Mouse (Mus musculus) heart, adult 2 months (tissue): ENCODE measurements around the gene Fam204a. TPM values are rescaled to one million over a fixed set of nuclear protein-coding genes. Genes with fewer than 3 reads are reported as not detected.

Source experiments
- DNase-seq, 2 experiments: peaks; one replicate each; pipeline ENCODE4 v3.0.0; 2021
- H3K27ac ChIP-seq: fragments of 200-600 bp; 2 replicates; pipeline ENCODE4 v1.8.1; 2022
- H3K27me3 ChIP-seq: fragments of 200-500 bp; 2 replicates; pipeline ENCODE4 v1.6.1; 2012; ENCODE audit warnings: mild to moderate bottlenecking, low read length, inconsistent platforms, mixed read lengths; ENCODE audit not compliant: control insufficient read depth, insufficient read depth
- H3K36me3 ChIP-seq: fragments of 200-500 bp; 2 replicates; pipeline ENCODE4 v1.6.1; 2012; ENCODE audit warnings: low read length, inconsistent platforms; ENCODE audit not compliant: control insufficient read depth, insufficient read depth
- H3K4me1 ChIP-seq: fragments of 200-500 bp; 2 replicates; pipeline ENCODE4 v1.6.1; 2011; ENCODE audit warnings: low read length; ENCODE audit not compliant: control insufficient read depth, insufficient read depth
- H3K4me3 ChIP-seq: fragments of 200-600 bp; 2 replicates; pipeline ENCODE4 v1.8.1; 2022
- H3K79me2 ChIP-seq: fragments of 200-500 bp; replicated peaks from 2 replicates; pipeline ENCODE4 v1.6.1; 2012; ENCODE audit warnings: mild to moderate bottlenecking, inconsistent platforms, low read length, moderate library complexity, mixed read lengths; ENCODE audit not compliant: control insufficient read depth, insufficient read depth
- H3K9ac ChIP-seq: fragments of 200-500 bp; 2 replicates; pipeline ENCODE4 v1.6.1; 2012; ENCODE audit warnings: low read depth, mild to moderate bottlenecking, control low read depth, inconsistent platforms, low read length, mixed read lengths
- CTCF ChIP-seq: fragments of 200-600 bp; IDR thresholded peaks from 2 replicates; pipeline ENCODE4 v1.8.1; 2022; ENCODE audit warnings: antibody characterized with exemption, mild to moderate bottlenecking, moderate library complexity
- EP300 ChIP-seq: fragments of 200-500 bp; IDR thresholded peaks from 2 replicates; pipeline ENCODE4 v1.6.1; 2011; ENCODE audit warnings: low read depth, low read length, control low read depth; ENCODE audit not compliant: insufficient read depth
- POLR2A ChIP-seq: fragments of 200-500 bp; IDR thresholded peaks from 2 replicates; pipeline ENCODE4 v1.6.1; 2011; ENCODE audit warnings: mild to moderate bottlenecking, low read depth, low read length, control low read depth; ENCODE audit not compliant: insufficient read depth
- WGBS: fragments of 180-500 bp; shearing (Covaris S2); methylation state at CpG from one replicate; pipeline ENCODE4 v1.1.7; 2018; 5-methylcytosine and 5-hydroxymethylcytosine counted together
- intact Hi-C: fragments of 180-260 bp; cut with DNase I; formaldehyde crosslinking; loops from one replicate; pipeline ENCODE4 v1.15.1; 2025
- polyA plus RNA-seq: library from polyadenylated mRNA; depleted of rRNA; stranded (reverse); fragments of >200 nt; gene quantifications from 2 replicates; pipeline ENCODE4 v1.2.3, GENCODE M21; 2012
- total RNA-seq, 2 experiments: library from RNA; stranded (reverse); gene quantifications; 2 replicates each; pipeline ENCODE4 v1.2.3; 2021

Fam204a gene
- total and polyA plus RNA-seq, 3 experiments, result 3.5 to 24.4 (median 20.0) TPM

DNA sequence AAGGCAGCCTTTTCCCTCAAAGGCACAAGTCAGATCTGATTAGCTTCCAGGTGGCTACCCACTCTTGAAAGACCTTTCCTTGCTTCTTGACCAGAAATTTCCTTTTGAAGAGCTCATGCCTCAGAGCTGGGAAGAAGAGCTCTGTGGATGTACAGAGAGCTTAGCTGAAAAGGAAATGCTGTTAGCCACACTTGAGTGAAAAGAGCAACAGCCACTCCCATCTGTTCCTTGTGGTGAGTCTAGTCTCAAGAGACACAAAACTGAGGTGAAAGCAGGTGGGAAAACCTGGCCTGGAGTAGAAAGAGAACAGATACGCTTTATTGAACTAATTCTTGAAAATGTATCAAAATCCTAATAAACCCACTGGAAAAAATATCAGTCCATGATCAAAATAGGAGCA is 43.6 kb downstream of the Fam204a start:
- Histone ChIP-seq H3K36me3 (no peaks in the 10 kb centered on the region; the same call in 1 of the 2 replicates), H3K4me1 (no peaks in the 10 kb centered on the region), H3K79me2 (no peaks in the 10 kb centered on the region), H3K27me3 (no peaks in the 10 kb centered on the region), H3K27ac (no peak overlapping the region), H3K9ac (no peak overlapping the region), H3K4me3 (no peak overlapping the region)
- 90% methylated on average over 1 of the region's 1 CpGs for WGBS
- intact Hi-C loops, result no loop called here
- DNase-seq, result peak in 1 of 2 experiments; percentile 6
- no peak for TF ChIP-seq EP300
- TF ChIP-seq CTCF, result no peak
- no peak for TF ChIP-seq POLR2A

DNA sequence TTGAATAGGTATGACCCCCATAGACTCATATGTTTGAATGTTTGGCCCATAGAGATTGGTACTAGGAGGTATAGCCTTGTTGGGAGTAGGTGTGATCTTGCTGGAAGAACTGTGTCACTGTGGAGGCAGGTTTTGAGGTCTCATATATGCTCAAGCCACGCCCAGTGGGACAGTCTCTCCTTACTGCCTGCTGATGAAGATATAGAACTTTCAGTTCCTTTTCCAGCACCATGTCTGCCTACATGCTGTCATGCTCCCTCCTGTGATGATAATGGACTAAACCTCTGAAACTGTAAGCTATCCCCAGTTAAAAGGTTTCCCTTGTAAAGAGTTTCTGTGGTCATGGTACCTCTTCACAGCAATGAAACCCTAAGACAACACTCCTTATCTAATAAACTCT is 44.3 kb downstream of the Fam204a start:
- no peak overlapping the region for H3K4me3 ChIP-seq
- intact Hi-C loops, result no loop called here
- WGBS, result 95% methylated on average over 1 of the region's 1 CpGs

DNA sequence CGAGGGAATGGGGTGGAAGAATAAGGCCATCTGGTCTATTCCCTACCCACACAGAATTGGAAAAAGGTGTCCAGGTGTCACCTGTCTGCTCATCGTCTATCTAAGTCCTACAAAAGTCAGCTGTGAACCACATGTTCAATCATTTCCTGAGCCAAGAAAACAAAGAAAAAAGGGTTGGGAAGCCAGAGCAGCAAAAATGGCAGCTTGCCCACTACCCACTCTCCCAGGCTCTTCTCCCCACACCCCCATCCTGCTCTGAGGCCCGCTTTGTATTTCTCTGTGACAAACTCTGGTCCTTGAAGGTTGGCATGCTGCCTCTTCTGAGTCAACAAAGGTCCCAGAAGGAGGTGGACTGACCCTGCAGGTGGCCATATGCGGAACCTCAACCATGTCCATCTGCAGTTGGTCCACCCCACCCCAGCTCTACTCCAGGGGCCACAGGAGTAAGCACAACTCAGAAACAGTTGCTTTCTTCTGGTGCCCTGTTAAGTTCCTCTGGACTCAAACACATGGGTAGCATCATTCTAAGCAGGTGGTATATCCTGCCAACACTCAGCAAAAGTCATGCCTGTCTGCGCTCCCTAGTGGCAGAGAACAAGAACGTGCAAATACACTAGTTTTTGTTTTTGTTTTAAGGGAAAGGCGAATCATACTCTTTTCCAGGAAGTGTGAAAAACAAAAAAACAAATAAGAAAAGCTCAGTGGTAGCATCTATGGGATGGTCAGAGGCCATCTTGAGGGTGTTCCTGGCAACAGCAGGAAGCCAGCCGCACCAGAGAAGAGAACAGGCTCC is 47.5 kb downstream of the Fam204a start:
- no peak for DNase-seq
- no peaks in the 10 kb centered on the region; the same call in 1 of the 2 replicates for H3K36me3 ChIP-seq
- no peak overlapping the region for H3K9ac ChIP-seq
- intact Hi-C loops, result no loop called here
- no peak overlapping the region for H3K4me3 ChIP-seq
- WGBS, result 61% methylated on average over 8 of the region's 8 CpGs
- TF ChIP-seq EP300 (no peak), POLR2A (no peak), CTCF (no peak)
- H3K4me1 ChIP-seq, result no peaks in the 10 kb centered on the region
- H3K27ac ChIP-seq, result no peak overlapping the region
- H3K79me2 ChIP-seq, result no peaks in the 10 kb centered on the region
- H3K27me3 ChIP-seq, result no peaks in the 10 kb centered on the region

More for the DNA sequence above, 44.3 kb downstream of the Fam204a start:
- Histone ChIP-seq H3K9ac (no peak overlapping the region), H3K36me3 (no peaks in the 10 kb centered on the region; the same call in 1 of the 2 replicates), H3K27ac (no peak overlapping the region), H3K4me1 (no peaks in the 10 kb centered on the region), H3K27me3 (no peaks in the 10 kb centered on the region), H3K79me2 (no peaks in the 10 kb centered on the region)
- TF ChIP-seq POLR2A (no peak), CTCF (no peak), EP300 (no peak)
- DNase-seq, result no peak

DNA sequence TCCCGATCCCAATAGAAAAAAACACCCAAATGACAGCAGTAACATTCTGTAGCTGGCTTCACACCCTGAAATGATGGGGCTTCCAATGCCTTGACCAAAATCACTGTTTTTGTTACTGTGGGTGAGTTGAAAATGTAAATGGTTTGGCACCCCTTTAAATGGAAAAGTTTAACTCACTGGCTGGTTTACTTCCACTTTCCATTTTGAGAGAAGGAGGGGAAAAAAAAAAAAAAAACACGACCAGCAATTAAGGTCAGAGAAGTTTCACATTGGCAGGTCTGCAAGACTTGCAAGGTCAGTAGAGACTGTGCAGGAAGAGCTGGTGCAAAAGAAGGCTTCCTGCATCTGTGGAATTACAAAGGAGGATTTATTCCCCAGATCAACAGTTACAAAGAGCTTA is 61.1 kb downstream of the Fam204a start:
- intact Hi-C loops, result no loop called here
- no peak overlapping the region for H3K9ac ChIP-seq
- WGBS, result 35% methylated on average over 2 of the region's 2 CpGs
- H3K79me2 ChIP-seq, result no peaks in the 10 kb centered on the region
- H3K27me3 ChIP-seq, result no peaks in the 10 kb centered on the region
- no peaks in the 10 kb centered on the region for H3K36me3 ChIP-seq
- DNase-seq, result no peak
- TF ChIP-seq EP300 (no peak), POLR2A (no peak), CTCF (no peak)
- no peak overlapping the region for H3K27ac ChIP-seq
- no peak overlapping the region for H3K4me3 ChIP-seq
- H3K4me1 ChIP-seq, result no peaks in the 10 kb centered on the region

DNA sequence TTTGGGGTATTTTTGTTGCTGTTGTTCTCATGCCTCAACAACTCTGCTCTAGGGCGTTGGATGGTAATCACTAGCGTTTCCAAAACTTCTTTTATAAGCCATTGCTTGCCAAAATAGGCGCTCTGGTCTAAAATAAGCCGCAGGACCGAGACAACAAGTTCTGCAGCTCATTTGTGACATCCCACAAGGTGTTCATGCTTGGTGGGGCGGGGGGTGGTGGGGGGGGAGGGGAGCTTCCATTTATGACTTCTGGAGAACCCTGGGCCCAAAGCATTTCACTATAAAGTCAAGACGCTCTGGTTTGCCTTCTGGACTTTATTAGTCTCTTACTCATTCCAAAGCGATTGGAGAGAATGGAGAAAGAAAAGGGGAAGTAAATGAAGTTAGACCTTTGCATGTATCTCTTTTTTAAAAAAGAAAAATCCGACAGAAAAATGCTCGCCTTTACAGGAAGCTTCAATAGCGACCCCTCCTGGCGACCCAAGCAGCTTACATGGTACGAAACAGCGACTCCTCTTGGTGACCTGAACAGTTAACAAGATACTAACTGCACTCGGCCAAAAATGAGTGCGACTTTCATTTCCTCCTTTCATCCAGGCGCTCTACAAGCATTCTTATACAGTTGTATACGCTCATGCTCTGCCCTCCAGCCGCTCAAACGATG is 65.8 kb downstream of the Fam204a start:
- 20% methylated on average over 20 of the region's 20 CpGs for WGBS
- no peak overlapping the region for H3K4me3 ChIP-seq

DNA sequence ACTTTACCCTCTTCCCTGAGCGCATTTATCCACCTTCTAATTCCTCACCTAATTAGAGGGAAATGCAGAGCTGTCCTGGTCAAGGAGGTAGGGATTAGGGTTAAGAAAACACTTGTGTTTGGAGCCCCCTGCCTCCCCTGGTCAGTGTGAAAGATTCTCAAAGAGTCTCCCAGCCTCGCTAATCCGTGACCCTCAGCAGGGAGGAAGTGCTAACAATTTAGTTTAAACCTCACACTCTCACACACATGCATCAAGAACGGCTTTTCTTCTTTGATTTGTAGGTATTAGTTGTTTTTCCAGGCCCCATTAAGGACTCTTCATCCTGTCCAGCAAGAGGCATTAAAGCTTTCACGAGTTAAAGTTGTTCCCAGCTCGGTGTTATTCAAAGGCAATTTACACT is 66.7 kb downstream of the Fam204a start:
- no peaks in the 10 kb centered on the region for H3K27me3 ChIP-seq
- H3K79me2 ChIP-seq, result no peaks in the 10 kb centered on the region
- H3K27ac ChIP-seq, result no peak overlapping the region
- H3K36me3 ChIP-seq, result no peaks in the 10 kb centered on the region
- WGBS, result 54% methylated on average over 6 of the region's 6 CpGs
- intact Hi-C loops, result no loop called here
- DNase-seq, result no peak
- no peak overlapping the region for H3K9ac ChIP-seq
- no peak for TF ChIP-seq CTCF
- no peak for TF ChIP-seq EP300
- TF ChIP-seq POLR2A, result no peak
- H3K4me3 ChIP-seq, result no peak overlapping the region
- H3K4me1 ChIP-seq, result no peaks in the 10 kb centered on the region

More for the DNA sequence above, 65.8 kb downstream of the Fam204a start:
- Histone ChIP-seq H3K27me3 (no peaks in the 10 kb centered on the region), H3K27ac (no peak overlapping the region), H3K36me3 (no peaks in the 10 kb centered on the region), H3K9ac (no peak overlapping the region), H3K4me1 (no peaks in the 10 kb centered on the region), H3K79me2 (no peaks in the 10 kb centered on the region)
- peak in 1 of 2 experiments; percentile 31 for DNase-seq
- peak; percentile 71 for TF ChIP-seq CTCF
- no peak for TF ChIP-seq POLR2A
- intact Hi-C loops, result no loop called here
